Mouse (Mus musculus): ENCODE data around the gene Sit1. TPM values are rescaled to one million over a fixed set of nuclear protein-coding genes. Genes with fewer than 3 reads are reported as not detected.

Gene Sit1
- polyA plus RNA-seq, 1 experiment from 2014 or later, result not detected

- no peak for ATAC-seq
- 75% methylated on average over 4 of the region's 4 CpGs for WGBS
These were observed 30.3 kb upstream of the Sit1 start for GRCm38 (mm10) chr4:43513791-43514190.

GRCm38 (mm10) chr4:43513300-43513699 is 29.8 kb upstream of the Sit1 start:
- WGBS, result 82% methylated on average over 4 of the region's 4 CpGs
- Histone ChIP-seq H3K4me3 (ENCODE audit: low read length) (no peak overlapping the region), H3K27me3 (replicated peaks; ENCODE audit: control insufficient read depth, insufficient read depth, low read length) (peaks cover 7% of the 10 kb centered on the region), H3K36me3 (ENCODE audit: control insufficient read depth, insufficient read depth, low read length) (no peaks in the 10 kb centered on the region), H3K27ac (ENCODE audit: low read depth, low read length) (no peak overlapping the region), H3K9ac (ENCODE audit: low read depth, low read length) (no peak overlapping the region), H3K4me1 (ENCODE audit: control insufficient read depth, insufficient read depth, low read depth, low read length) (peaks cover 8% of the 10 kb centered on the region), H3K9me3 (ENCODE audit: control insufficient read depth, low read length) (no peaks in the 10 kb centered on the region), H3K4me2 (ENCODE audit: low read length) (no peak overlapping the region)
- ATAC-seq, result no peak

More at GRCm38 (mm10) chr4:43513791-43514190, 30.3 kb upstream of the Sit1 start:
- H3K36me3 ChIP-seq (ENCODE audit: control insufficient read depth, insufficient read depth, low read length), result no peaks in the 10 kb centered on the region
- H3K9ac ChIP-seq (ENCODE audit: low read depth, low read length), result no peak overlapping the region
- no peak overlapping the region for H3K4me3 ChIP-seq (ENCODE audit: low read length)
- no peak overlapping the region for H3K27ac ChIP-seq (ENCODE audit: low read depth, low read length)
- peaks cover 5% of the 10 kb centered on the region for H3K27me3 ChIP-seq (replicated peaks; ENCODE audit: control insufficient read depth, insufficient read depth, low read length)
- H3K4me1 ChIP-seq (ENCODE audit: control insufficient read depth, insufficient read depth, low read depth, low read length), result peaks cover 3% of the 10 kb centered on the region; the same call in 1 of the 2 replicates
- H3K9me3 ChIP-seq (ENCODE audit: control insufficient read depth, low read length), result no peaks in the 10 kb centered on the region
- no peak overlapping the region for H3K4me2 ChIP-seq (ENCODE audit: low read length)

GRCm38 (mm10) chr4:43512653-43513052 is 29.1 kb upstream of the Sit1 start:
- Histone ChIP-seq H3K4me1 (ENCODE audit: control insufficient read depth, insufficient read depth, low read depth, low read length) (peaks cover 13% of the 10 kb centered on the region), H3K9me3 (ENCODE audit: control insufficient read depth, low read length) (no peaks in the 10 kb centered on the region), H3K9ac (ENCODE audit: low read depth, low read length) (no peak overlapping the region), H3K36me3 (ENCODE audit: control insufficient read depth, insufficient read depth, low read length) (no peaks in the 10 kb centered on the region), H3K4me2 (ENCODE audit: low read length) (no peak overlapping the region), H3K27me3 (replicated peaks; ENCODE audit: control insufficient read depth, insufficient read depth, low read length) (peaks cover 7% of the 10 kb centered on the region), H3K4me3 (ENCODE audit: low read length) (no peak overlapping the region), H3K27ac (ENCODE audit: low read depth, low read length) (no peak overlapping the region)
- ATAC-seq, result no peak
- 65% methylated on average over 7 of the region's 7 CpGs for WGBS

GRCm38 (mm10) chr4:43511675-43512454 is 28.3 kb upstream of the Sit1 start:
- 77% methylated on average over 19 of the region's 19 CpGs for WGBS

GRCm38 (mm10) chr4:43509109-43509508 is 25.6 kb upstream of the Sit1 start:
- Histone ChIP-seq H3K27me3 (replicated peaks; ENCODE audit: control insufficient read depth, insufficient read depth, low read length) (peaks cover 7% of the 10 kb centered on the region), H3K4me1 (ENCODE audit: control insufficient read depth, insufficient read depth, low read depth, low read length) (peaks cover 13% of the 10 kb centered on the region), H3K27ac (ENCODE audit: low read depth, low read length) (no peak overlapping the region), H3K36me3 (ENCODE audit: control insufficient read depth, insufficient read depth, low read length) (no peaks in the 10 kb centered on the region), H3K9me3 (ENCODE audit: control insufficient read depth, low read length) (no peaks in the 10 kb centered on the region), H3K4me2 (ENCODE audit: low read length) (peak overlapping the region; percentile 61), H3K4me3 (ENCODE audit: low read length) (no peak overlapping the region), H3K9ac (ENCODE audit: low read depth, low read length) (no peak overlapping the region; the same call in 1 of the 2 replicates)
- ATAC-seq, result no peak
- WGBS, result 23% methylated on average over 9 of the region's 9 CpGs

More at GRCm38 (mm10) chr4:43511675-43512454, 28.3 kb upstream of the Sit1 start:
- Histone ChIP-seq H3K4me2 (ENCODE audit: low read length) (no peak overlapping the region), H3K9ac (ENCODE audit: low read depth, low read length) (no peak overlapping the region), H3K4me1 (ENCODE audit: control insufficient read depth, insufficient read depth, low read depth, low read length) (peaks cover 13% of the 10 kb centered on the region), H3K4me3 (ENCODE audit: low read length) (no peak overlapping the region), H3K27ac (ENCODE audit: low read depth, low read length) (no peak overlapping the region), H3K9me3 (ENCODE audit: control insufficient read depth, low read length) (no peaks in the 10 kb centered on the region), H3K36me3 (ENCODE audit: control insufficient read depth, insufficient read depth, low read length) (no peaks in the 10 kb centered on the region), H3K27me3 (replicated peaks; ENCODE audit: control insufficient read depth, insufficient read depth, low read length) (peaks cover 7% of the 10 kb centered on the region)
- ATAC-seq, result no peak

- Histone ChIP-seq H3K27ac (ENCODE audit: low read depth, low read length) (no peak overlapping the region), H3K9ac (ENCODE audit: low read depth, low read length) (peak overlapping the region; percentile 41), H3K27me3 (replicated peaks; ENCODE audit: control insufficient read depth, insufficient read depth, low read length) (peaks cover 7% of the 10 kb centered on the region), H3K4me2 (ENCODE audit: low read length) (peak overlapping the region; percentile 61), H3K4me1 (ENCODE audit: control insufficient read depth, insufficient read depth, low read depth, low read length) (peaks cover 13% of the 10 kb centered on the region), H3K9me3 (ENCODE audit: control insufficient read depth, low read length) (no peaks in the 10 kb centered on the region), H3K4me3 (ENCODE audit: low read length) (peak overlapping the region; percentile 33), H3K36me3 (ENCODE audit: control insufficient read depth, insufficient read depth, low read length) (no peaks in the 10 kb centered on the region)
- ATAC-seq, result peak; percentile 48; the same call in 1 of the 2 replicates
- 13% methylated on average over 13 of the region's 13 CpGs for WGBS
These were observed 25.1 kb upstream of the Sit1 start for GRCm38 (mm10) chr4:43508666-43508997.

GRCm38 (mm10) chr4:43507938-43508665 is 24.6 kb upstream of the Sit1 start:
- Histone ChIP-seq H3K4me2 (ENCODE audit: low read length) (peak overlapping the region; percentile 61), H3K9ac (ENCODE audit: low read depth, low read length) (peak overlapping the region; percentile 41), H3K4me3 (ENCODE audit: low read length) (peak overlapping the region; percentile 33), H3K4me1 (ENCODE audit: control insufficient read depth, insufficient read depth, low read depth, low read length) (peaks cover 13% of the 10 kb centered on the region), H3K36me3 (ENCODE audit: control insufficient read depth, insufficient read depth, low read length) (no peaks in the 10 kb centered on the region), H3K27me3 (replicated peaks; ENCODE audit: control insufficient read depth, insufficient read depth, low read length) (peaks cover 7% of the 10 kb centered on the region), H3K9me3 (ENCODE audit: control insufficient read depth, low read length) (no peaks in the 10 kb centered on the region), H3K27ac (ENCODE audit: low read depth, low read length) (no peak overlapping the region)
- 0 out of 2 replicates have a peak, but pooled peaks have one; percentile 48 for ATAC-seq
- 13% methylated on average over 22 of the region's 22 CpGs for WGBS

GRCm38 (mm10) chr4:43506536-43507185 is 23.1 kb upstream of the Sit1 start, which contains the start of gene Car9:
Car9 (plus strand) TSS chr4:43506966.
- H3K27me3 ChIP-seq (replicated peaks; ENCODE audit: control insufficient read depth, insufficient read depth, low read length), result peaks cover 7% of the 10 kb centered on the region
- ATAC-seq, result peak; percentile 40
- no peak within 1 kb of the TSS for H3K27ac ChIP-seq (ENCODE audit: low read depth, low read length)
- 58% methylated on average over 9 of the region's 9 CpGs for WGBS
- no peaks in the 10 kb centered on the region for H3K9me3 ChIP-seq (ENCODE audit: control insufficient read depth, low read length)
- H3K9ac ChIP-seq (ENCODE audit: low read depth, low read length), result no peak within 1 kb of the TSS
- H3K4me3 ChIP-seq (ENCODE audit: low read length), result no peak within 1 kb of the TSS
- peaks cover 13% of the 10 kb centered on the region for H3K4me1 ChIP-seq (ENCODE audit: control insufficient read depth, insufficient read depth, low read depth, low read length)
- no peaks in the 10 kb centered on the region for H3K36me3 ChIP-seq (ENCODE audit: control insufficient read depth, insufficient read depth, low read length)
- no peak within 1 kb of the TSS for H3K4me2 ChIP-seq (ENCODE audit: low read length)

GRCm38 (mm10) chr4:43506074-43506473 is 22.5 kb upstream of the Sit1 start:
- H3K27me3 ChIP-seq (replicated peaks; ENCODE audit: control insufficient read depth, insufficient read depth, low read length), result peaks cover 7% of the 10 kb centered on the region
- ATAC-seq, result no peak
- WGBS, result 60% methylated on average over 8 of the region's 8 CpGs
- no peak overlapping the region for H3K4me3 ChIP-seq (ENCODE audit: low read length)
- no peak overlapping the region for H3K9ac ChIP-seq (ENCODE audit: low read depth, low read length)
- H3K27ac ChIP-seq (ENCODE audit: low read depth, low read length), result no peak overlapping the region
- H3K9me3 ChIP-seq (ENCODE audit: control insufficient read depth, low read length), result no peaks in the 10 kb centered on the region
- peaks cover 13% of the 10 kb centered on the region for H3K4me1 ChIP-seq (ENCODE audit: control insufficient read depth, insufficient read depth, low read depth, low read length)
- H3K36me3 ChIP-seq (ENCODE audit: control insufficient read depth, insufficient read depth, low read length), result no peaks in the 10 kb centered on the region
- H3K4me2 ChIP-seq (ENCODE audit: low read length), result no peak overlapping the region

Measured in hindbrain, embryonic 16.5 days (tissue).